Mouse (Mus musculus) small intestine, adult 2 months (tissue): ENCODE measurements around the gene Clca3b.

ENCODE experiments used
- CTCF ChIP-seq: fragments of 200-500 bp; IDR thresholded peaks from 2 replicates; pipeline ENCODE4 v1.5.1; 2012; ENCODE audit warnings: low read depth, mild to moderate bottlenecking, control low read depth, inconsistent platforms, low read length, moderate library complexity, mixed read lengths; ENCODE audit not compliant: insufficient replicate concordance, insufficient read length; ENCODE audit errors: extremely low read depth
- POLR2A ChIP-seq: fragments of 200-500 bp; IDR thresholded peaks from 2 replicates; pipeline ENCODE4 v1.6.1; 2012; ENCODE audit warnings: low read depth, mild to moderate bottlenecking, control low read depth, inconsistent platforms, low read length, moderate library complexity

GRCm38 (mm10) chr3:144785181-144786148 is 63.7 kb downstream of the Clca3b start:
- TF ChIP-seq CTCF (no peak), POLR2A (no peak)
